Mouse (Mus musculus) thymus, postnatal 4 days (tissue): ENCODE measurements around the gene Mark2.

Experiments used
- DNase-seq: peaks from one replicate; pipeline ENCODE4 v3.0.0; 2021

Mark2 gene

GRCm38 (mm10) chr19:7294098-7294876 is 47.4 kb downstream of the Mark2 start:
- DNase-seq = peak; percentile 58

GRCm38 (mm10) chr19:7291958-7292709 is 49.5 kb downstream of the Mark2 start:
- DNase-seq = no peak

GRCm38 (mm10) chr19:7289767-7290166 is 51.9 kb downstream of the Mark2 start:
- no peak for DNase-seq

GRCm38 (mm10) chr19:7288288-7288687 is 53.4 kb downstream of the Mark2 start:
- no peak for DNase-seq

GRCm38 (mm10) chr19:7286563-7287315 is 54.9 kb downstream of the Mark2 start:
- no peak for DNase-seq

- no peak for DNase-seq
Observed at GRCm38 (mm10) chr19:7280557-7281330, 60.9 kb downstream of the Mark2 start.

GRCm38 (mm10) chr19:7279114-7279513 is 62.5 kb downstream of the Mark2 start:
- DNase-seq = peak; percentile 78

- DNase-seq = no peak
Observed at GRCm38 (mm10) chr19:7278200-7278906, 63.3 kb downstream of the Mark2 start.

GRCm38 (mm10) chr19:7276796-7277195 is 64.9 kb downstream of the Mark2 start:
- DNase-seq = no peak

GRCm38 (mm10) chr19:7276053-7276659 is 65.5 kb downstream of the Mark2 start:
- peak; percentile 16 for DNase-seq

- DNase-seq = peak; percentile 18
Observed at GRCm38 (mm10) chr19:7275131-7275789, 66.4 kb downstream of the Mark2 start.

- peak; percentile 61 for DNase-seq
Observed at GRCm38 (mm10) chr19:7274326-7274990, 67.2 kb downstream of the Mark2 start.

- DNase-seq = no peak
Observed at GRCm38 (mm10) chr19:7273486-7273885, 68.2 kb downstream of the Mark2 start.

GRCm38 (mm10) chr19:7269290-7270044 is 72.2 kb downstream of the Mark2 start:
- peak; percentile 45 for DNase-seq

- DNase-seq = peak; percentile 95
Observed at GRCm38 (mm10) chr19:7268722-7269090, 73.0 kb downstream of the Mark2 start.

GRCm38 (mm10) chr19:7267781-7268721 is 73.6 kb downstream of the Mark2 start:
- DNase-seq = peak; percentile 95

GRCm38 (mm10) chr19:7267091-7267741 is 74.4 kb downstream of the Mark2 start, which contains the start of gene Rcor2:
Rcor2 (plus strand) TSS chr19:7267325.
- DNase-seq = peak; percentile 74

GRCm38 (mm10) chr19:7266421-7266831 is 75.2 kb downstream of the Mark2 start:
- peak; percentile 29 for DNase-seq
